Mouse (Mus musculus): ENCODE data around the gene Yy2. TPM values are rescaled to one million over a fixed set of nuclear protein-coding genes. Genes with fewer than 3 reads are reported as not detected.

Yy2 gene
- total RNA-seq (2021) = not detected

- intact Hi-C loops (cut with DNase I) = no loop called here
These were observed at the start of gene Yy2 for GRCm38 (mm10) chrX:157568840-157569239. TSS of gene Yy2 (minus strand) at chrX:157568985.

GRCm38 (mm10) chrX:157612894-157613293, 44.1 kb upstream of the Yy2 start:
- no peak for DNase-seq
- intact Hi-C loops (cut with DNase I) = no loop called here

More at GRCm38 (mm10) chrX:157568840-157569239, at the start of gene Yy2:
- DNase-seq = no peak

GRCm38 (mm10) chrX:157601450-157601849, 32.7 kb upstream of the Yy2 start:
- intact Hi-C loops (cut with DNase I) = loop anchor here (10.0 kb wide), 1 partner anchor 1323 kb away; no protein-coding TSS in a partner anchor

GRCm38 (mm10) chrX:157598186-157598996, 29.6 kb upstream of the Yy2 start, which contains the start of gene Mbtps2:
TSS of gene Mbtps2 (minus strand) at chrX:157598715.
- intact Hi-C loops (cut with DNase I) = loop anchor here (5.0 kb wide), 1 partner anchor 106 kb away; the partner anchor contains the start of gene Sms
- peak; percentile 74 for DNase-seq

More at GRCm38 (mm10) chrX:157601450-157601849, 32.7 kb upstream of the Yy2 start:
- DNase-seq = peak; percentile 37

GRCm38 (mm10) chrX:157597585-157598185, 28.9 kb upstream of the Yy2 start:
- intact Hi-C loops (cut with DNase I) = loop anchor here (2.0 to 5.0 kb wide), 2 partner anchors 43 to 105 kb away; partner anchors contain the start of gene Sms
- no peak for DNase-seq

GRCm38 (mm10) chrX:157596802-157597201, 28.0 kb upstream of the Yy2 start:
- DNase-seq = no peak
- intact Hi-C loops (cut with DNase I) = loop anchor here (2.0 to 5.0 kb wide), 2 partner anchors 44 to 105 kb away; partner anchors contain the start of gene Sms

GRCm38 (mm10) chrX:157595927-157596326, 27.1 kb upstream of the Yy2 start:
- intact Hi-C loops (cut with DNase I) = loop anchor here (2.0 to 5.0 kb wide), 2 partner anchors 45 to 104 kb away; partner anchors contain the start of gene Sms
- DNase-seq = no peak

GRCm38 (mm10) chrX:157594606-157595005, 25.8 kb upstream of the Yy2 start:
- intact Hi-C loops (cut with DNase I) = loop anchor here (5.0 kb wide), 1 partner anchor 102 kb away; the partner anchor contains the start of gene Sms
- no peak for DNase-seq

GRCm38 (mm10) chrX:157587001-157587400, 18.2 kb upstream of the Yy2 start:
- intact Hi-C loops (cut with DNase I) = no loop called here
- peak; percentile 8 for DNase-seq

GRCm38 (mm10) chrX:157586397-157586796, 17.6 kb upstream of the Yy2 start:
- peak; percentile 14 for DNase-seq
- intact Hi-C loops (cut with DNase I) = no loop called here

- intact Hi-C loops (cut with DNase I) = no loop called here
- no peak for DNase-seq
These were observed 10.4 kb upstream of the Yy2 start for GRCm38 (mm10) chrX:157579108-157579614.

- intact Hi-C loops (cut with DNase I) = no loop called here
- no peak for DNase-seq
These were observed 5.9 kb upstream of the Yy2 start for GRCm38 (mm10) chrX:157574683-157575082.

GRCm38 (mm10) chrX:157563794-157564193, 5.0 kb downstream of the Yy2 start:
- no peak for DNase-seq
- intact Hi-C loops (cut with DNase I) = no loop called here

GRCm38 (mm10) chrX:157547082-157547481, 21.7 kb downstream of the Yy2 start:
- intact Hi-C loops (cut with DNase I) = no loop called here
- no peak for DNase-seq

Other genes starting within 250 kb of the Yy2 start
- 1 to 10 TPM in 1 of 2 experiments, under 1 TPM in 1; 0.64 to 1.1 TPM for gene Phex, start 153.7 kb downstream of the Yy2 start, total RNA-seq (2021)
- gene Sms, start 76.7 kb downstream of the Yy2 start, total RNA-seq (2021) = 100 to 1,000 TPM; 119 to 129 TPM
- gene Mbtps2, start 29.7 kb upstream of the Yy2 start, total RNA-seq (2021) = 10 to 100 TPM; 46.4 to 48.6 TPM
- gene Smpx, start 129.9 kb upstream of the Yy2 start, total RNA-seq (2021) = not detected
- not detected for gene Klhl34, start 249.4 kb upstream of the Yy2 start, total RNA-seq (2021)